Mouse (Mus musculus) kidney, postnatal 14 days (tissue): ENCODE data around the gene Stat5b.

Experiments
- DNase-seq: peaks from one replicate; pipeline ENCODE4 v3.0.0; 2022; ENCODE audit warnings: mixed read lengths

Stat5b gene

DNA sequence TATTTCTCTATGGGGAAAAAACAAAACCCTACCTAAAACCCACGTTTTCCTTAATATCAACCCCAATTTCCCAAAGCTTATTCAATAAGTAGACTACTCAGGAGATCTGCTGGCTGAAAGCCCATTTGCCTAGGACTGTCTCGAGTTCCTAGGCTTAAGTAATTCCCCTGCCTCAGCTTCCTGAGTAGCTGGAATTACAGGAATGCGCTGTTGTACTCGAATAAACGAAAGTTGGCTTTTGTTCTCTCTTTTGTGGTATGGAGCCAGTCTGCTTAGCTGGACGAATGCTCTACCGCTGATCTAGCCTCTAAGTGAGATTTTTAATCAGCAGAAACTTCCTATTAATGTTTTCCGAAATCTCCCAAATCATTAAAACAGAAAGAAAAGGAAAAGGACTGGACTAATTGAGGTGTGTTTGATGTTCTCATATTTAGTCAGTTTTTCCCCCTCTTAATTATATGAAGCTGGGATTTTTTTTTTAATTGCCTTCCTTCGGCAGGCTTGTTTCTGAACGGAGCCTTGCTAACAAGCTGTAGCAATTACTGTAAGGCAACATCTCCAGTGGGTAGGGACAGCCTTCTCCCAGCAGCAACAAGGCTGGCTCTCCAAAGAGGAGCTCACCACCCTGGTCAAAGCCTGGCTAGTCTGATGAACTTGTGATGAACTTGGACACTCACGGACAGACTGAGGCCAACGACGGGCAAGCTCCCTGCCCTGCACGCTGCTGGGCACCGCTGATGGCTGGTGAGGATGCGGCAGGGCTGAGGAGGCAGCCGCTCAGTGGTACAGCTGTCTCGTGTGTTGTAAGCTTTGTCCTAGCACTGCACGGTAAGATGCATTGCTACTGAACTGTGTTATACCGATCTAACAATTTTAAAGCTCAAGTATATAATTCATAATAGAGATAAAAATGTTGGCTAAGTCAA is 43.9 kb downstream of the Stat5b start:
- DNase-seq: no peak

DNA sequence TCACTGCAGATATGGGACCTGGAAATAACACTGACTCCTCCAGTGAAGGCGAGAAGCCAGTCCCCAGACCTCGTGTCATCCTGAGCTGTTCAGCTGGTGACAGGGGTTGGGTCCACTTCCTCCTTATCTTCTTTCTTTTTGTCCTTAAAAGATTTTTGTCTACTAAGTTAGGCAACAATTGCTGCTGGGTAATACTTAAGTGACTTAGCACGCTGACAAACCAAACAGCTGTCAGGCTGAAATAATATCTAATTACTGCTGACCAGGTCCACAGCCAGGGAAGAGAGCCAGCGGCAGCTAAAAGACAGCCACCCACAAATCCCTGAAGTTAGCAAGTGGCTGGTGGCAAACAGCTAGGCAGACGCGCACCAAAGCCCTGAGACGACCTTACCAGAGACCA is 45.0 kb downstream of the Stat5b start:
- no peak for DNase-seq

DNA sequence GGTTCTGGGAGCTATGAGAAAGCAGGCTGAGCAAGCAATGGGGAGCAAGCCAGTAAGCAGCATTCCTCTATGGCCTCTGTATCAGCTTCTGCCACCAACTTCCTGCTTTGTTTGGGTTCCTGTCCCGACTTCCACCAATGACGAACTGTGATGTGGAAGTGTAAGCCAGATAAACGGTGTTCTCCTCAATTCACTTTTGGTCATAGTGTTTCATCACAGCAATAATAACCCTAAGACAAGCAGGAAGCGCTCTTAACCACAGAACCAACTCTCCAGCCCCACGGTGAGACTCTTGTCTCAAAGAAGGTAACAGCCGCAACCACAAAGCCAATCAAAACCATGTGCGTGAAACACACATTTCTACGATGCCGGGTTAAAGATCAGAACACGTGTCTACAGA is 46.1 kb downstream of the Stat5b start:
- no peak for DNase-seq

DNA sequence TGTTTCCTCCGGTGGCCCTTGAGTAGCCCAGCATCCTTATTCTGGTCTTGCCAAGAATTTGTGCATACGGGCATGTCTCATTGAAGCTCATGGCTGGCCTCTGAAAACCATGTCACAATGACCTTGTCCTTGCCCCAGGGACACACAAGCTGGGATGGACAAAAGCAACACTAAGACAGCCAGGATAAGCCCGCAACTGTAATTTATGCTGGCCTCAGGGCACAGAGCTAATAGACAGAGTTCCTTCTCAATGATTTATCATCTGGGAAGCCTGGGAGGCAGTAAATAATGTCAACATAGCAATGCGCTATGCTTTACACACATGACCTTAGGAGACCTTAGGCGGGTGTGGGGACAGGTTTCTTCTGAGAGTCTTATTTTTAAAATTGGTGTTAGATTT is 51.1 kb downstream of the Stat5b start:
- DNase-seq: no peak

DNA sequence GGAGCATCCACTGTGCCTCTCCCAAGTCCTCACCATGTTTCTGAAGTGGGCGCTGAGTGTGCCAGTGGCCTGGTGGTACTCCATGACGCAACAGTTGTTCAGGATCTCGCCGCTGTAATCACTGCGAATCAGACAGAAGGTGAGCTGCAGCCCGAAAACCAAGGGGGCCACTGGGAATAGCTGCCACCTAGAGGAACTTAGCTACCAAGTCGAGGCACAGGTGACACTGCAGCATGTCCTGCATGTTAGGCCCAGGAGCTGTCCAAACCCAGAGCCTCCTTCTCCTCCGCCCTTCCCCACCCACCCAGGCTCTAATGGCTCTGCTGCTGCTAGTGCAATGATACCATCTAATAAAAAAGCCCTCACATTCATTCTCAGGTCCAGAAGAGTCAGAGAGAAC is 53.9 kb downstream of the Stat5b start:
- no peak for DNase-seq

DNA sequence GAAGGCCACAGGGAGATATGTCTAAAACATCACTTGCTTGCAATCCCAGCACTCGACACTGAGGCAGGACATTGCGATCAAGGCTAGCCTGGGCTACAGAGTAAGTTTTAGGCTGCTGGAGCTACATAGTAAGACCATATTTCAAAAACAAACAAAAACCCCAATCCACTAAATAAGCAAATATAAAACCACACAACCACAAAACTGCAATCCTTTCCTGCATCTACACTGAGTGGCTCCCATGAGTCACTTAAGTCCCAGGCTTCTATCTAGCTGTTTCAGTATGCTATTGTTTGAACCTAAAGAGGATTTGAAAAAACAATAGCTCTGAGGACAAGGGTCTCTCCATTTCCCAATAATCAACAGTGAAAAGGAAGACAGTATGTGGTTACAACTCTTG is 55.1 kb downstream of the Stat5b start:
- DNase-seq: no peak

DNA sequence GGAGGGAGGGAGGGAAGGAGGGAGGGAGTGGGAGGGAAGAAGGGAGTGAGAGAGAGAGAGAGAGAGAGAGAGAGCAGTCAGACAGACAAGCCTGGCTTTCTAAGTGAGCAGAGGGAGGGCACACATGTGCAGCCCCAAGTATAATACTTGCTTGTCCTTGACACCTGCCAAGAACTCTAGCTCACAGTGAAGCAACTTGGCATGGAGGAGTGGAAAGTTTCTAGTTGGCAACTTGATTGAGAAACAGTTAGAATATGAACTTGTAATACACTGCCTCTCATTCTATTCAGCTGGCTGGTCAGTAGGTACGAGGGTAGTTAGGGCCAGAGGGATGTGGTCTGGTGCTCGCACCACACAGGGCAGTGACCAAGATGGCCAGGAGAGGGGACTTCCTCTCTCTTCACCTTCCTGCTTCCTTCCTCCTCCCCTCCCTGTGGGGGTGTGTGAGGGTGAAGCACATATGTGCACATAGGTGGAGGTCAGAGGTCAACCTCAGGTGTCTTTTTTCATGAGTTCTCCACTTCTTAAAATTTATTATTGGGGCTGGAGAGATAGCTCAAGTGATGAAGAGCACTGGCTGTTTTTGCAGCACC is 59.0 kb downstream of the Stat5b start:
- peak; percentile 40 for DNase-seq

DNA sequence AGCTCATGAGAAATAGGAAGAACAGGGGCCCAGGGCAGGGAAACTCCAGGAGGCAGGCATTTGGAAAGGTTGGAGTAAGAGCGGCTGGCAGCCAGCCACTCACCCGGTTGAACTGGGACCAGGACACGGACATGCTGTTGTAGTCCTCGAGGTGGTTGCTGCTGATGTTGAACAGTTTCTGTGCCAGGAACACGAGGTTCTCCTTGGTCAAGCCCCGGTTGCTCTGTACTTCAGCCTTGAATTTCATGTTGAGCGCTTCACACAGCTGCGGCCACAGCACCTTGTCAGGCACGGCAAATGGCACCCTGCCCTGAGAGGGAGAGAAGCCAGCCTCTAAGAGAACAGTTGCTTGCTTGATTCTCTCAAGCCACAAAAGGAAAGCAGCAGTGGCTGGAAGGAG is 59.9 kb downstream of the Stat5b start:
- DNase-seq: peak; percentile 67

DNA sequence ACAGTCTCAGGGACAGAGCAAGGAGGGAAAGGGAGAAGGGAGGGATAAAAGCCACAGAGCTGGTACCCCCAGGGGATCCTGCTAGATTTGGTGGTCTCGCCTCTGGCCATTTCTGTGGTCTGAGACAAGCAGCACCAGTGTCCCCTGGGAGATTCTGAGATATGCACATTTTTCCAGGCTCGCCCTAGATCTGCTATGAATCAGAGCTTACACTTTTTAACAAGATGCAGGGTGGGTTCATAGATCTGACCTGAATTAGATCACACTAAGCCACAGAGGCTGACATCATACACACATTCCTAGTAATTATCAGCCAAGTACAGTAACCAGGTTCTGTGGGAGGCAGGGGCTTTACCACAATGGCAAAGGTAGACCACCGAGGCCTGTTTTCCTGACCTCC is 60.8 kb downstream of the Stat5b start:
- DNase-seq: no peak

DNA sequence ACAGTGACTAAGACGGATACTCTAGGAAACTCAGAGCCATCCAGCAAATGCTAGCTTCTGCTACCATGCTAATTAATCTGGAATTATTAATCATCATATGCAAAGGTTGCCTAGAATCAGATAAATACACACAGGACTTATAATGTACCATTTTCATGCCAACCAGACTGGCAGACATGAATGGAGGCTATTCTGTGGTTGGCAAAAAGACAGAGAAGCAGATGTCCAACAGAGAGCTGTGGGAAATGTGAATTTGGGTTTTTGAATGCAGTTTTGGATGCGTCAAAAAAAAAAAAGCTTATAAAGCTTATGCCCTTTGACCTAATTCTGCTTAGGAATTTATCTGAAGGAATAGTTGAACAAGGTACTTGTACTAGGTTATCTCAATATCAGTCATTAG is 64.8 kb downstream of the Stat5b start:
- DNase-seq: no peak

DNA sequence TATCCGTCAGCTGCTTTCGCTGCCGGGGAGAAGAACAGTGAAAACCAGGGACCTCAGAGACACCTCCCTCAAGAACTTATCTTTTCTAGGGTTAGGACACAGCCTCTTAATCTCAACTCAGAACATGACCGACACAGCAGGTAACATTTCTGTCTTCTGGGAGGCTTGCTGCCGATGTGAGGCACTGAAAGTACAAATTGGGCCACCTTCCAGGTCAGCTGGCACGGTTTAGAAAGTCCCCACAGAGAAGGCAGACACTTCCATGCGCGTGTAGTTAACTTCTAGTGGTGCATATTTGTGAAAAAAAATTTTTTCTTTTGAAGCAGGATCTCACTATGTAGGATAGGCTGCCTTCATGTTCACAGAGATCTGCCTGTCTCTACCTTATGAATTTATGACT is 66.2 kb downstream of the Stat5b start:
- no peak for DNase-seq

DNA sequence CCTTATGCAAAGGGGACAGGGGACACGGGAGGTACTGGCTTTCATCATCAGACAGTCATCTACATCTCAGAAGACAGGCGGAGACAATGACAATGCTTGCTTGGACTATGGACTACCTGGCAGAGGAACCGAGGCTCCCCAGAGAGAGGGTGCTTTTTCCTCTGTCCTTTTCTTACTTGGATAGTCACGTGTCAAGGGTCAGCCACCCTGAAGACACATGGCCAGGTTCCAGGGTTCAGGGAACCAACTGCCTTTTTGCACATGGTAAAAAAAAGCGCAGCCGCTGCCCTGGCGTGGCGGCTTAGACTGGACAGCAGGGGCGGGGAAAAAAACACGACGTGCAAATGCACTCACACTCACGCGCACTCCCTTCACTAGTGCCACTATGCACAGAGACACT is 68.0 kb downstream of the Stat5b start:
- DNase-seq: peak; percentile 76

DNA sequence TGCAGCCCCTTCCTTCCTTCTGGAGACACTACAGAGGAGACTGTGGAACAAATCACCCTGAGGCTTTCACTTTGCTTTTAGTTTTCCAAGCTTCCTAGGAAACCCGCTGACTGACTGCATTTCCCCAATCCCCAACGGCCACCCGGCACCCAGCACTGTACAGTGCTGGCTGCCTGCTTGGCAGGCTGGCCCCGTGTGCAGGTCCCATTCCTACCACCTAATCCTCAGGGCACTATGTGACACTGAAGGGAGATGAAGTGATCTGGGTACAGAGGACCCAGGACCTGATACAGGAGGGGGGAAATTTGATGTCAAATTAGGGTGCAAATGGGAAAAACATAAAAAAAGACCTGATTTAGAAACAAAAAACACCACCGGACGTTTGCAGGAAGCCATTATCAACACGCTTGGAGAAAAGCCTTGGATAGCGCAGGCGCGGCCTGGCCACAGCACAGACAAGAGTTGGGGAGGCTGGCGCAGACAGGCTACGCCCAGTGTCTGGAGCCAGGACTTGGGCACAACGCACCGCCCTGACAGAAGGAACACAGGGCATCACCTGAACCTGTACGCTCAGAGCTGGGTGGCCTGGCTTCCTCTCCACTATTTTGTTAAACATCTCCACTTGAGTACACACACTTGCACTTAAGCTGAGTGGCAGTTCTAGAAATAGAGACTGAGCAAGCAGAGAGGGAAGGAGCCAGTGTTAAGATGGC is 68.6 kb downstream of the Stat5b start:
- no peak for DNase-seq

DNA sequence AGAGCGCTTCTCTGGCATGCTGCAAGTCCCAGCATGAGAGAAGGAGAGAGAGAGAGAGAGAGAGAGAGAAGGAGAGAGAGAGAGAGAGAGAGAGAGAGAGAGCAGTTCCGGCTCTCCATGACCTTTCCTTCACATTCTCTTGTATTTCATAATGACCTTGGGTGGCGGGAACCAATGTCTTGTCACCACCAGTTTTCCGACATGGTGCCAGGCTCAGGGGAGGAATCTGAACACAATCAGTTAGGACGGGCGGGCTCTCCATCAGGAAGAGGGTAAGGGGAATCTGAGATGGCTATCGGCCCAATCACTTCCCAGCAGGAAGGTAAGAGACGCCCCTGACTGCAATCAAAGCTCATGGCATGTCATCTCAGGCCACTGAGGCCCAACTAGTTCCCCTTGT is 70.3 kb downstream of the Stat5b start:
- DNase-seq: no peak

DNA sequence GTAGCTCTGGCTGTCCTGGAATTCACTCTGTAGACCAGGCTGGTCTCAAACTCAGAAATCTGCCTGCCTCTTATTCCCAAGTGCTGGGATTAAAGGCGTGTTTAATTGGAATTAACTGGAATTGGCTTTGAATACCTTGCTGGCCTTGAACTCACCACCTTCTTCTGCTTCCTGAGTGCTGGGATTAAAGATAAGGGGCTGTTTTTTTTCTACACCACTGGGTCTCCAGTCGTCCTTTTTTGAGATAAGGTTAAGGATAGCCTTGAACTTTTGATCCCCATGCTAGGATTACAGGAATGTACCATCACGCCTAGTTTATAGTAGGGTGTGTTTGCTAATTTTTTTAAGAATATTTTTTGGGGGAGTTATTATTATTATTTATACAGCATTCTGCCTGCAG is 72.5 kb downstream of the Stat5b start:
- DNase-seq: no peak

DNA sequence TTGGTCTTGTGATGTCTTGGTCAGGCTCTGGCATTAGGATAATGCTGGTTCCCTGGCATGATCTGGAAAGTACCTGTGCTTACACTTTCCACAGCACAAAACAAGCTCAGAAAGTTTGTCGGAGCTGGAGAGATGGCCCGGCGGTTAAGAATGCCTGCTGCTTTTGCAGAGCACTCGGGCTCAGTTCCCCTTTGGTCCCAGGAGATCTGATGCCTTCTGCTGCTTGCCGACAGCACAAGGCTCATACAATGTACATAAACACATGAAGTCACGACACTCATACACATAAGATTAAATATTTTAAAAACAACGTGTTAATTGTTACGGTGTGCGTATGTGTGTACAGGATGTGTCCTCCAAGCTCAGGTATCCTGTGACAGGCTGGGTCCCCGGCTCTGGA is 74.6 kb downstream of the Stat5b start:
- no peak for DNase-seq

DNA sequence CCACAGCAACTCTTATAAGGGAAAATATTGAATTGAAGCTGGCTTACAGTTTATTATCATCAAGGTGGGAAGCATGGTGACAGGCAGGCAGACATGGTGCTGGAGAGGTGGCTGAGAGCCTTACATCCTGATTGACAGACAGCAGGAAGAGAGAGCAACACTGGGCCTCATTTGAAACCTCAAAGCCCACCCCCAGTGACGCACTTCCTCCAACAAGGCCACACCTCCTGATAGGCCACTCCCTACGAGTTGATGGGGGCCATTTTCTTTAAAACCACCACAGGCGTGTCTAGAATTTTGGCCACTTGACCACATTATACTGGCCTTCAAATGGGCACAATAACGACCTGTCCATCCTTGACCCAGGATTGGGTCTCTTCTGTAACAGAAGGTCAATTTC is 76.3 kb downstream of the Stat5b start:
- no peak for DNase-seq

DNA sequence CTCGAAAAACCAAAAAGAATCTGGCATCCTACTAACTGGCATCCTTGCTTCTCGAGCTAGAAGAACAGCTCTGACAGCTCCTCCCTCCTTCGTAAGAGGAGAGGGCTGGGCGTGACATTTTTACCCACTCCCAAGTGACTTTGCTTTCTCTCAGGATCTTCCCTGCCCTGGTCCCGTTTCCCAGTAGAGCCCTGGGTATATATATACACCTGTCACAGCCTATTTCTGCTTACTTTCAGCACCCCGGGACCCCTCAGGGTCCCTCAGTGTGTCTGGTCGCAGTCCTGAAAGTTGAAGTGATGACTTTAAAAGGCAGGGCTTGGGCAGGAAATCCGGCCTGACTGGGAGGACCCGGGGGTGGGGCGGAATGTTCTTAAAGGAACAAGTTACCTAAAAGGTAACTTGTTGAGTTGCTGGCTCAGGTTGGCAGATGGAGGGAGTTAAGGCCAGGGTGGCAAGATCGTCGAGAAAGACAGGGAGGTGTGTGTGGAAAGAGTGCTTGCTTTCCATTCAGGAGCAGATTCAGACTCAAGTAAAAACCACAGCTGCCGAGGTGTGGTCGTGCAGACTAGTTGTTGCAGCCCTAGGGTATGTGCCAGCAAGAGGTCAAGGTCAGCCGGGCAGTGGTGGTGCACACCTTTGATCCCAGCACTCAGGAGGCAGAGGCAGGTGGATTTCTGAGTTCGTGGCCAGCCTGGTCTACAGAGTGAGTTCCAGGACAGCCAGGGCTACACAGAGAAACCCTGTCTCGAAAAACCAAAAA is 79.7 kb downstream of the Stat5b start, which contains the start of gene Ghdc:
Gene Ghdc (minus strand): TSS at position 312 of the 763 bp plus-strand sequence.
- DNase-seq: peak; percentile 89

DNA sequence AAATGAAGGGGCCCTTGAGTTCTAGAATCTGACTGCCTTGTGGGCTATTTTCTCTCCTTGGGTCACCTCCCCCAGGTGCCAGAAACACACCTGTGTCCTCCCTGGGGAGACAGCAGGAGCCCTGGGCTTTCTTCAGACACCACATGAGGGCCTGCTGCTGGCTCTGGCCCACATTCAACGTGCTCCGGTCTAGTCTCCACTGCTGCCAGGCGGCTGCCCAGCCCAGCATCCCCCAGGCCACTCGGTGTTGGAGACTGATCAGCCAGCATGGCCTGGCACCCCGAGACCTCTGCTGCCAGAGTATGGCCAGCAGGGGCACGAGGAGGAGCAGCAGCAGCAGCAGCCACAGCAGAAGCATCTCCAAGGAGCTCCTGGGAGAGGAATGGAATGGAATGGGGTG is 80.5 kb downstream of the Stat5b start:
- no peak for DNase-seq

DNA sequence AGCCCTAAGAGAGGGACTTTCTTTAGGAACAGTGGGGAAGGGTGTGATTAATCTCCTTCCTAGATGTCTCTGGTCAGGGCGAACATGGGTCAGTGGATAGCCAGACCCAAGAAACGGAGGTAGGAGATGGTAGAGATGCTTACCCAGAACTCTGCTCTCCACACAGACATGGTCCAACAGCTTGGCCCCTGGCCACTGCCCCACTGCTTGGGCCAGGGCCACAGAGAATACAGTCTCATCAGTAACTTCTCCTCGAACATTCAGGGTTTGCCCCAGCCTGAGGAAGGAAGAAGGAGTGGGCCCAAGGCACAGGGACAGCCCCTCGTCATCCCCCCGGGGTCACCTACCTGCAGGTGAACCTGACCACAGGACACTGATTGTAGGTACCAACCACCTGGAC is 82.7 kb downstream of the Stat5b start:
- DNase-seq: no peak

DNA sequence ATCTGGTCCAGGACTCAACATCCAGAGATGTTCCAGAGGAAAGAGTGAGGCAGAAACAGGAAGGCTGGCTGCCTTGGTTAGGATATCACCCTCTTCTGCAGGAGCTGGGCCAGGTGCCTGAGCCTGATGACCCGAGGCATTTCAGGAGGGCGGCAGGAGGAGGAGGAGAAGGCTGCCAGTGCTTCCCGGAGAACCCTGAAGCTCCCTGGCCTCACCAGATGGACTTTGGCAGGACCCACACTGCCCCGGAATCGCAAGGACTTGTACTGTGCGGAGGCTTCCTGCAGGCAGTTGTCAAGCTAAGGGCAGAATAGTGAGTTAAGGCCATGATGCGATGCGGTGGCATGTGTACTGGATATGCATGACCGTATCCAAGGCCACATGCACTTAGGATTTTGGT is 83.8 kb downstream of the Stat5b start:
- peak; percentile 22 for DNase-seq

DNA sequence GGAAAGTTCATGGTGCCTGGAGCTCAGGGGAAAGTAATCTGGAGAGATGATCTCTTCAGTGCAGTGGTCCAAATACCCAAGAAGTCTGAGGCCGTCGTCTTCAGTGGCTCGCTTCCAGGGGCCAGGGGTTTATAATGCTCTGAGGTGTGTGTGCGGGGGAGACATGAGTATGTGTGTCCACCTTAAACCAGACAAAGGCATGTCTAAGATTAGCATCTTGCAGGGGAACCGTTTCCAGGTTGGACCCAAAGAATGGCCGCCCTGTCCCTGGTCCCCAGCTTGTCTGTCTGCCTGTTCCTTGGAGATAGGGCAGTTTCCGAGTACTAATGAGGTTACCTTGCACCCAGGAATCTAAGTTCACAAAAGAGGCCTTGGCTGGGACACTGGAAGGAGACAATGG is 87.7 kb downstream of the Stat5b start, which contains the start of gene Hcrt:
Gene Hcrt (minus strand): TSS at position 101 of the 400 bp plus-strand sequence.
- no peak for DNase-seq

DNA sequence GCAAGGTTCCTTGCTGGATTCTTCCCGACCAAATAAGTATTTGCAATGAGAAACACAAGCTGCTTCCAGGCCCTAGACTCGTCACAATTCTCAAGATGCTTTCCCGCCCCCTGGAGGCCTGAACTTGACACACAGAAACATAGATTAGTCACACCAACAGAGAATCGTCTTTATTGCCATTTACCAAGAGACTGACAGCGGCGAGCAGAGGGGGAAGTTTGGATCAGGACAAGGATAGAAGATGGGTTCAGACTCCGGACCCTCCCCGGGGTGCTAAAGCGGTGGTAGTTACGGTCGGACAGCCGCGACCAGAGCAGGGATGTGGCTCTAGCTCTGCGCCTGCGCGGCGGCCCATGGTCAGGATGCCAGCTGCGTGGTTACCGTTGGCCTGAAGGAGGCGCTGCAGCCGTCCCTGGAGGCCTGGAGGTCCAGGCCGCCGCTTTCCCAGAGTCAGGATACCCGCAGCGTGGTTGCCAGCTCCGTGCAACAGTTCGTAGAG is 88.9 kb downstream of the Stat5b start:
- peak; percentile 87 for DNase-seq
